Mouse (Mus musculus) induced T-regulatory cell, adult 2 months (primary cell): ENCODE results near the gene Hacl1.

Experiments
- DNase-seq: peaks from one replicate; pipeline ENCODE4 v3.0.0-alpha.2; 2012; ENCODE audit warnings: low read depth

Hacl1 gene

DNA sequence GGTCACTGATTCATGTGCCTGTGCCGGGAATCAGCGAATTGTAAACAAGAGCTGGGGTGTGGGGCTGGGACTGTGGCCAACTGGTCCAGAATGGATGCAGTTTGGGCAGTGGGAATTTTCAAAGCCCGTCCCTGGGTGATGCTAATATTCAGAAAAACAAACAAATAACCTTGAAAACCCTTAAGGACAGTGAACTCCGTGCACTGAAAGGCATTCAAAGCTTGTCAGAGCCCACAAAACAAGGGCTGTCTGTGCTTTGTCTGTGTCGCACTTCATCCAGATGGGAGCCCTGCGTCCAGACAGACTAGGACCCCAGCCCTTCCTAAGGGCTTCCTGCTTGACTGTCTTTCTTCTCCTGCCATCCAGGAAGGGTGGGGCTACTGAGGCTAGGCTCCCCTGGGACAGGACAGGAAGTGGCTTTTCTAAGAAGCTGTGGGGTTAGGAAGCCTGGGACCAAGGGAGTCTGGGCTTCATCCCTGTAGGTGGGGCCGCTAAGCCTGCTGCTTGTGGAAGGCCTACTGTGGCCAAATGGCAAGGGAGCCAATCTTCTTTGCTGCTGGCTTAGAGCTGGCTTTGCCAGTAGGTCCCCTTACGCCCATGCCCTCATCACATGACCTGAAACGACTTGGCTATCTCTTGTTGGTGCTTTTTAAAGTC lies 21.6 kb upstream of the Hacl1 start:
- peak; percentile 60 for DNase-seq

DNA sequence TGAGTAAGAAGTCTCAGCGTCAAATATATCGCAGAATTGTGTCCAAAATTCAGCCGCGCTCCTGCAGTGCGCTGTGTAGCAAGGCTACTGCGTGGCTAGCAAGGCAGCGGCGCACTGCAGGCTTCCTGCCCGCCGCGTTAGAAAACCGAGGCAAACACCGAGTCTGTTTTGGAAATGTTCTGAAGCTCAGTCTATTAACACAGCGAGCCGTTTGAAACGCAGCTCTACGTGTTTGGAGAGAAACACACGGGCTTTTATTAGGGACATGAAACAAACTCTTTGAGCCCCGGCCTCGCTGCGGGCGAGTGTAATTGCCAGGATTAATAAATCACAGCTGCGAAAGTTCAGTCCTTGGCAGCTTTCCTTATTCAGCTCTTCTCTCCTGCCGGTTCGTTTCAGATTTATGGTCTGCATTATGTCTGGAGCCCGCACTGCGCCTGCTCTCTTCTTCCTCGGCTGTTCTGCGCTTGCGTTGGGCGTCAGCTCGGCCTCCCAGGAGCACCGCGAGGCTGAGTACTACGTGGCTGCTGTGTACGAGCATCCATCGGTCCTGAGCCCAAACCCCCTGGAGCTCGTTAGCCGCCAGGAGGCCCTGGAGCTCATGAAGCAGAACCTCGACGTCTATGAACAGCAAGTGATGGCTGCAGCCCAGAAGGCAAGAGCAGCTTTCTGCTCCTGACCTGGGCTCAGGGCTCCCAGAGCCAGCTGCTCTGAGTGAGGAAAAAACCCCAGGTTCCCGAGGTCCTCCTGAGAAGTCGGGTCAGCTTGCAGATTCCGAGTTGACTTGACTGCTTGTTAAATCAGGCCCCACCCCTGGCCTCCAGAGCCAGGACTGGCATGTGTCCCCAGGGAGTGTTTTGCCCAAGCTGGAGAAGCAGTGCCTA lies 20.8 kb upstream of the Hacl1 start:
- peak; percentile 85 for DNase-seq

DNA sequence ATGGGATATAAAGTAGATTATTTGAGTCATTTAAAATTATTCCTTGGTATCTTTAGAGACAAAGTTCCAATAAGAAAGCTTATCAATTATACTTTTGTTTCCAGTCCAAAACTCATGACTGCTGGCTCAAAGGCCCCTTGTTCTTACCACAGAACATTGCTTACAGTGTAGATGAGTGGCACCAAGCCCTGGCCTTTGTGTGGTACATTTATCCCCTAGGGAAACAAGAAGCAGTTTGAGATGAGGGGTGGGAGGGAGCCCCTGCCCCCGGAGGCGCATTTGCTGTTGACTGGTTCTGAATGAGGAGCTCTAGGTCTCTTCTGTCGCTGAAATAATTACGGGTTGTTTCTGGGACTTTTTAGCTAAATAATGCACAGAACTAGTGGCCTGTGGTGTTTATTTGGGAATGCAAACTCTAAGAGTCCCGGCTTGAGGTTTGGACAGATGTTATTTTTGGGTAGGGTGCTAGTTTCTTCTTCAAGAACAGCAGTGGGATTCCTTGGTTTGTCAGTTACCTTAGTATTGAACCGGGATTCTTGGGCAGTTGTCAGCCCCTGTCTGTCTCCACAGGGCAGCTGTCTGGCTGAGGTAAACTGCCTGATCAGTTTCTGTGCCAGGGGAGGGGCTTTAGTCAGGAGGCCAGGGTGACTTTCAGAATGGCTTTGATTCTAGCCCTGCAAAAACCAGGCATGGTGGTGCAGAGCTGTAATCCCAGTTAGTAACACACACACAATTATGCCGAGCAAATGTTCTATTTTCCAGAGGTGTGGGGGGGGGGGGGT lies 19.4 kb upstream of the Hacl1 start:
- peak; percentile 7 for DNase-seq

DNA sequence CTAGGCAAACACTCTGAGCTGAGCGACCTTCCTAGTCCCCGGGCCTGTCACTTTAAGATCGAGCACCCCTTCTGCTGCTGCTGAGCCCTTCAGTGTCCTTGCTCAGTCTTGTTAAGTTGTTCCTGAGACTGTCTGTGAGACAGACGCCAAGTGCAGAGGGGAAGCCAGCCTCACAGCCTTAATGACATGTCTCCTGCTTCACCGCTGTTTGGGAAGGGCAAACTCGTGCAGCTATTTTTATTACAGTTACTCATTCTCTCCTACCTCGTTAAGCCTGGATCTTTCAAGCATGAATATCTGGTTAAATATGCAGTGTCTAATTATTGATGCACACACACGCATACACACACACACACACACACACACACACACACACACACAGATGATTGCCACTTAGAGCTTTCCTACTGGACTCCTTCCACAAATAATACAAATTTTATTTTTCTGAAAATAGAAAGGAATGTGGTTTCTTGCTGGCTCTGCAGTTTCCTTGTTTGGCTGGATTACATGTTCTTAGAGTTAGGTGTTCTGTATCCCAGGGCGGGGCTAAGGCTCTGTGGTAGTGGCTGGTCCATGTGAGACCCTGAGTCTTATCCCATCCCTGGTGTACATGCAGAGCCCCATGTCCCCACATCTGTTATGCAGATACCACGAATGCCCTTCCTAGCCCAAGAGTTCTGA lies 18.6 kb upstream of the Hacl1 start:
- peak; percentile 6 for DNase-seq

DNA sequence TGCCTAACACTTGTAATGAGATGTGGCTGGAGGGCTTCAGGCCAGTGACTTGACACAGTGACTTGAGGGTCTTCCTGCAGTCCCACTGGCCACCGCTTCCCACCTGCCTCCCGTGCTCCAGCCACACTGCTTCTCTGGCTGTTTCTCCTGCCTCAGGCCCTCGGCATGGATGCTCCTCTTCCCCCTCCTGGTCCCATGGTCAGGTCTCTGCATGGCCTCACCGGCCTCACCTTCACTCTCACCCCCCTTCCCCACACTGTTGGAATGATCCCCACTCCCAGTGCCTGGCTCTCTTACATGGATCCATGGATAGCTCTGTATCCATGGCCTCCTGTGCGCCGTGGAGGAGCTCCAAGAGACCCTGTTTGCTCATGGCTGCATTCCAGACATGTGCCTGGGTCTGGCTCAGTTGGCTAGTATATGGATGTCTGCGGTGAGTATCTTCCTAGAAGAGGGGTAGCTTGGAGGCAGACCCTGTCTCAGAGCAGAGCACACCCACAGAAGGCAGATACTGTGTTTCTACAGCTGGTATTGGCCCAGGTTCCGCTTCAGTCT lies 17.1 kb upstream of the Hacl1 start:
- no peak for DNase-seq

DNA sequence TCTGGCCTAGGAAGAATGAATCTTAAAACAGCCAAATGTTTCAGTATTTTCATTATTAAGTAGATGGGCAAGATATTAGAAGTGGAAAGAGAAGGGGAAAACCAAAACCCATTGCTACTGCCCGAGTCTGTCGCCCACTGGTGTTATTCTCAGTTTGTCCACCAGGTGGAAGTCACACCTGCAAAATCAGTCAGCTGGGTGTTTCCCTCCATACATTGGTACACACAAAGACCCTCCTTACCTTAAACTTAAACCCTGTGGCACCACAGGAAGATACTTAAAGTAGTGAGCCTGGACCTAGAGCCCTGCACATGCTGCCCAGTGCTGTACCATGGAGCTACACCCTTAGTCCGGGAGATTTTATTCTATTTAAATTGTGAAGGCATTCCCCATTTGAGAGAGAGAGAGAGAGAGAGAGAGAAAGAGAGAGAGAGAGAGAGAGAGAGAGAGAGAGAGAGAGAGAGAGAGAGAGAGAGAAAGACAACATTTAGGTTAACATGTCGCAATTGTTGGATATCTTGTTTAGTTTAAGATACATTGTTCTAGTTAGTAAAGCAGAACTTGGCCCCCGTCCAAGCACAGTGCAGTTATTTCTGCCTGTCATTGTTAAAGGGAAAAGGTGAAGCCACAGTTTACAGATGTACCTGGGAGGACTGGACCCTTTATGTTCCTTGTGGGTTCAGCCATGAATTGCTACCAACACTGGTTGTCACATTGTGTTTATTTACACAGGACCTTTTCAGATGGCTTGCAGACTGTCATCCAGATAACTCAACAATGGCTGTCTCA lies 16.0 kb upstream of the Hacl1 start:
- peak; percentile 85 for DNase-seq

DNA sequence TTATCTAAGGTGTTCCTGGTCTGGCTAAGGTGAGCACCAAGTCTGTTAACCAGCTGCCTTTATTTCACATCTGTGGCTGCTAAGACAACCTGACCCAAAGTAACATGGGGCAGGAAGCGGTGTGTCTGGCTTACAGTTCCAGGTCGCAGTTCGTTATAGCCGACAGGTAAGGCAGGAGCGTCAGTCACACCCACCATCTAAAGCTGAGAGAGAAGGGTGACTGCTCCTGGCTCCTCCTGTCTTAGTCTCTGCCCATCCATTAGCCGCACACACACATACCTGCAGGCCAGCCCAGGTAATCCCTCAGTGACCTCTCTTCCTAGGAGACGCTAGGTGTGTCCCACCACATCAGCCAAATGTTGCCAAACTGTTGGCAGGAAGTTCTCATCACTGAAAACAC lies 15.3 kb upstream of the Hacl1 start:
- no peak for DNase-seq

DNA sequence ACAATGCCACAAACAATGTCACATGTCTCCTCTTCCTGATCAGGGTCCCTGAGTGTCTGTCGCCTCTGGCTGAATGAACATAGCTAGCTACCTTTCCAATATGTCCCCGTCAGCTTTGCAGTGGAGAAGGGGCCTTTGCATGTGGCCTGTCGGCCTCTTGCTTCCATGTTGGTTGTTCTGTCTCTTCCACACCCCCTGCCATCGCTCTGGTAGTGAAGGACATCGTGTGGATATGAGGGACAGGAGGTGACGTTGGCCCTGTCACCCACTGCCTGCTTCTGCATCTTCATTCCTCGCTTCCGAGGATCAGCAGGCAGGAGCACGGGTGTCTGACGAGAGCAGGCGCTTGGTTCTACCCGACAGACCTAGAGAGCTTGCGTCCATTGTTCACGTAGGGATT lies 14.3 kb upstream of the Hacl1 start:
- DNase-seq: no peak

DNA sequence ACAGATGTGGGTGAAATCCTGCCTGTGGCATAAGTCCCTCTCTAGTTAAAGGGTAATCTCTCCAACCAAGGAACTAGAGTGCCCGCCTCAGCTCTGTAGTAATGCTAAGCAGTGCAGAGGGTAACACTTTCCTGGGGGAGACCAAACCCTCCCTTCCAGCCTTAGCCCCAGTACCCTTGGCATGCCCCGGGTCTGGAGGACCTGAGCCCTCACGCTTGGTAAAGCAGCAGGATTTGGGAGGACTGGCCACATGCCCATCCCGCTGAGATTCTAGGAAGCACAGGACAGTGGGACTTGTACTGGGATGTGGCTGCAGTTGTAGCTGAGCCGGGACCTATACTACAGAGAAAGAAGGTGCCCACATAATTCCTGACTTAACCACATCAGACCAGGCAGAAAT lies 13.7 kb upstream of the Hacl1 start:
- no peak for DNase-seq

DNA sequence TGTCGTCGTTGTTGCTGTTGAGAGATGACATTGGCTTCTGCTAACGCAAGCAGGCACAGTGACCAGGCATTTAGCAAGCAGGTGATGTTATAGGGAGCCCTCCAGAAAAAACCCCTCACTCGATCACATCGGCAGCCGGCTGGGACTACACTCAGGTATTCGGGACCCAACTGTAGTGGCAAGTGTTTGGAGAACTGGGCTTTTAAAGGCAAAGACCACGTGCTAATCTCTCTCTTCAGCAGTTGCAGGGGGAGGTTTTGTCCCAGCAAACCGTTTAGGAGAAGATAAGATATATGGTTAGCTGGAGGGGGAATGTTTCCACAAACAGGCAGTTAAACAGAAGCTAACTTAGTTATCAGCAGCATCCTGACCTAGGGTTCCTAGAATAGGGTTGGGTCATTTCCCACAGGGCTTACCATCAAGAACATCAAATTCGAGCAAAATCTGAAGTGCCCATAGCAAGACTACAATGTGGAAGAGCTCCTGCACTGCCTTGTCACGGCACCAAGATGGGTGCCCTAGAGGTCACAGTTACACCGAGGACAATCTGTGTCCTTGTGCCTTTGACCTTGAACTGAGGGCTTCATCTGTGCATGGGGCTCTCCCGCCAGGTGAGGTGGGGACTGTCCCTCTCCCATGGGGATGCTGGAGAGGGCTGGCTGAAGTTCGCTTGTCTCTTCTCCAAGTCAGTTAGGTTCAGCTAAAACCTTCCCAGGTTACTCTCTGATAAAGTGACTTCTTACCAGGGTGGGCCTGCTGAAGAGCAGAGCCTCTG lies 12.2 kb upstream of the Hacl1 start:
- no peak for DNase-seq

DNA sequence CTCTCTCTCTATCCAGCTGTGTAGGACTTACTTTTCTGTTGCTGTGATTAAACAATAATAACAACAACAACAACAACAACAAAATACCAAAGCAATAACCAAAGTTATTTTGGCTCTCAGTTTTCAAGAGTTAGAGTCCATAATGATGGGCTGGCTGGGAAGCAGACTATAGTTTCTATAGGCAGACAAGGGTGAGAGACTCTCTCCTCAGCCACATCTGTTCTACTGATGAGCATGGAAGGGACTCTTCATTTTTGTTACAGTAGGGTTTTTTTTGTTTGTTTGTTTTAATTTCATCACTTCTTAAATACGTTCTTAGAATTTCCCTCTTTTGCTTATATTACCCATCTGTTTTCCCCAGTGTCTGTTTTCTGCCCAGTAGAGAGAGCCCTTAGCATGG lies 11.5 kb upstream of the Hacl1 start:
- DNase-seq: no peak

DNA sequence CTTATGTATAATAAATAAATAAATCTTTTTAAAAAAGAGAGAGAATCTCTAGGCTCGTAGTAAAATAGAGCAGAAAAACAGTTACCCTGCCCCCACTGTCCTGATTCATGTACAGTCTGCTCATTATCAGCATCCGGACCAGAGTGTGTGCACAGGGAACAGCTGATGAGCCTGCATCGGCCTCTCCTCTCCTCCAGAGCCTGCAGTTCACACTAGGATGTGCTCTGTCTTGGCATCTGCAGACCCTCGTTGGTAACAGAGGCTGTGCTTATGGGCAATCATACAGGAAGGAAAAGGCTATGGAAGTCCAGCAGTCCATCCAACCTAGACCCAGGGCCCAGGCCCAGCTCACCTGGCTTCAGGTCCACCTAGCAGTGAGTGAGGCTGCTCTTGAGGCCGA lies 11.0 kb upstream of the Hacl1 start:
- DNase-seq: no peak

DNA sequence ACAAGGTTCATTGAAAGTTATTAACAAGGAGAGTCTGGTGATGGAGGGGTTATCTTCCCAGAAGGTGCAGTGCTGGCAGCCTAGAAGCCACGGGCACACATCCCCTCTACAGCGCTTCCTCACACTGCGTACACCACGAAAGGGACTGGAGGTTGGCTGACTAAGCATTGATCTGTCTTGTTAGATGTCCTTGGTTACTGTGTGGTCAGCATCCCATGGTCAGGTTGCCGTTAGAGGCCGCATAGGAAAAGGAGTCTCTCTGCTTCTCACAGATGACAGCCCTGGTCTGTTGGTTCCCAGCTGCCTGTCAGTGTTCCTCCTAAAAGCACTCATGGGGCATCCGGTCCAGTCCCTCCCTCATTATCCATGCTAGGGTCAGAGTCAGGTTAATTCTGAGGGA lies 10.1 kb upstream of the Hacl1 start:
- no peak for DNase-seq

DNA sequence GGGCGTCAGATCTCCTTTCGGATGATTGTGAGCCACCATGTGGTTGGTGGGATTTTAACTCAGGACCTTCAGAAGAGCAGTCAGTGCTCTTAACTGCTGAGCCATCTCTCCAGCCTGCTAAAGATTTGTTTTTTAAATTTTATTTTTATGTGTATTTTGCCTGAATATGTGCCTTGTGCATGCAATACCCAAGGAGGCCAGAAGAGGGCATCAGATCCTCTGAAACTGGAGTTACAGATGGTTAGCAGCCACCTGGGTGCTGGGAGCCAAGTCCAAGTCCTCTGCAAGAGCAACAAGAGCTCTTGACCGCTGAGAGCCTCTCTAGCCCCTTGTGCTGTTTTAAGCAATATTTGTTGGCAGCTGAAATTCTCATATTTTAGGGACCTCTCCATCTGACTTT lies 9.3 kb upstream of the Hacl1 start:
- DNase-seq: no peak

DNA sequence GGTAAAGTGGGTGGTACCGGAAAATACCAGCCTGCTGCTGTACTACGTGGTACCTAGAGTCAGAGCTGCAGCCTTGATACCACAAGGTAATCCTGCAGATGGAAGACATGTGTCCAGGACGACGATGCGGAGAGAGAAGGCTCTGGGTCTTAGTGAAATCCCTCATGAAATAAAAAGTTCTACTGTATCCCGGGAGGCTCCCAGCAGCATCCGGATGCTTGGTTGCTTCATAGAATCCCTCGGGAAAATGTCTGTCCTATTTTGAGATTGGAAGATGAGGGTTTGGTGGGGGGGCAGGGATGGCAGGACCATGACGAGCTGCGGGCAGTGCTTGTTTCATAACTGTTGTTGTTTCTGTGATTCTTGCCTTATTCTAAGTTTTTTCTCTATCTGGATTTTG lies 6.9 kb upstream of the Hacl1 start:
- no peak for DNase-seq

DNA sequence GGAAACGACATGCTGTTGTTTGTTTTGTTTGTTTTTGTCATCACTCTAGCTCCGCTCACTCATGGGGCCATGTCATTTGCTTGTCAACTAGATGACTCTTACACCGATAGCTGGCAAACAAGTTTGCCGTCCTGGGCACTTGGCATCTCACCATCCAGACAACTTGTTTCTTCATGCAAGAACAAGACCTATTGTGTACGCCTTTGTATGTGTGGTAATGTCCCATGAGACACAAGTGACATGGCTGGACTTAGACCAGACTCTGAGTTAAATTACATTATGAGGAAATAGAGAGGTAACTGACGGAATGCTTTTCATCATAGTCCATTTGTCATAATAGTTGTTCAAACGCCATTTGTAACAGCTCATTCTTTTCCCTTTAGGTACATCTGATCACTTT lies 4.8 kb upstream of the Hacl1 start:
- DNase-seq: no peak

DNA sequence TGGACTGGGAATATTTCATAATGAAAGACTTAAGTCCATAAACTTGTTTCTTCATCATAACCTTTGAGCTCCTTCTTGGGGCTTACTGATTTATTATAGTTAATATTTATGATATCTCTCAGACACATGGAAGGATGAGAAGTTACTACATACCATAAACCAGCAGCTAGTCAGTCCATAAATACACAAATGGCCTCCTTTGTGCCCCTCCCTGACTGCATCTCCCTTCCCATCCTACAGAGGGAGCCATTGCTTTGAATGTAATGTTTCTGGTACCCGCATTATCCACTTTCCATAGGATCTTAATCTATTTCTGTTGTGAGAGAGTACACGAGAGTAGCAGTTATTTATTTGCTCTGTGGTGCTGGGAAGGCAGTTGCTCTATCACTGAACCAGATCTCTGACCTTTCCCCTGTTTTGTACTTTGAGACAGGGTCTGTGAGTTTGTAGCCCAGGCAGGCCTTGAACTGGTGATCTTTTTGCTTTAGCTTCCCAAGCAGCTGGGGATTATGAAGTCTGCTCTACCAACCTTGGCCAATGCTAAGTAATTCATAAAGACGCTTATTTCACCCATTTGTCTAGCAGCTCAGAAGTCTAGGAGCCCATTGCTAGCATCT lies 4.0 kb upstream of the Hacl1 start:
- DNase-seq: peak; percentile 59

DNA sequence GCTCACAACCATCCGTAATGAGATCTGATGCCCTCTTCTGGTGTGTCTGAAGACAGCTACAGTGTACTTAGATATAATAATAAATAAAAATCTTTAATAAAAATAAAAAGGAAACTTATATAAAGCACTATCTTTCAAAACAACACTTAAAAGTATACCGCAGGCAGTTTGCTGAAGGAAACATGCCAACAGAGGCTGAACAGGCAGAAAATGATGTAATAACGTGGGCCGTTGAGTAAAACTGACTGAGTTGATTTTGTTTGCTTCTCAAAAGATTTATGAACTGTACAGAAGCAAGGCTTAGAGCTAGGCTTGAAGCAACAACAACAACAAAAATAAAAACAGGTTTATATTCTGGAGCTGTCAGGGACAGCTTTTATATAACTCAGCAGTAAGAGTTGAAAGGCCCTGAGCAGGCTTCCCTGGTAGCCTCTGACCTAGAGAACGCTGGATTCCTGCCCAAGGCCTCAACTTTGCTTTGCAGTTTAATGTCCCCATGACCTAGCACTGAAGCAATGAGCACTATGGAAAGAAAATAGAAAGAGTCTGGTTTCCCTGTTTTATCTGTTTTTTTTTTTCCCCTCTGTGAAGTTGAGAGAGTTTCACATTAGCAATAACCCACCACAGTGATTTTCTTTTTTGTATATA lies 3.2 kb upstream of the Hacl1 start:
- DNase-seq: no peak

DNA sequence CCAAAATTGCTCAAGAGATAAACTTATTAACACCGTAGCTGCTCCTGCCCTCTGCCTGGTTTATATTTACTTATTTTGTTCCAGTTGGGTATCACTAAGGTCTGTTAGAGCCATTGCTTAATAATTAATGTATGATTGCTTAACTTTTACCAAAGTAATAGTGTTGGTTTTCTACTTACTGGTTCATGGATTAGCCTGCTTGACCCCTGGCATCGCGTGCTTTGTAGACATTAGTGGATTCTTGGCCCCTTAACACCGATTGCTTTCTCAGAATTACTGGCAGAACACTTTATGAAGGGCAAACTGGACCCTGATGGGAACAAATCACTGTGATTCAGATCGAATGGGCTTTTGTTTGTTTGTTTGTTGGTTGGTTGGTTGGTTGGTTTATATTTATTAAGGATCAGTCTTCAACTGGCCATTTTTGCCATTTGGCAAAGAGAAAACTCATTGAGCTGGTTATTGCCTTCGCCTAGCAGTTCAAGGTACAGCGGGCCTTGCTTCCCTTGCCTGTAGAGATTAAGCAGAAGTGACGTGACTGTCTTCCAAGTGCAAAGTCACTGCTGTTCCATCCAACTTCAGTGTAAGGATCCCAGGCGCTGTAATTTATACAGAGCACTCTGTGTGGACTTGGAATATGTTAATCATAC lies 545 bp upstream of the Hacl1 start:
- DNase-seq: no peak
